8 mouse cellular contexts compared by ENCODE assay signal in the genomic region with DNA sequence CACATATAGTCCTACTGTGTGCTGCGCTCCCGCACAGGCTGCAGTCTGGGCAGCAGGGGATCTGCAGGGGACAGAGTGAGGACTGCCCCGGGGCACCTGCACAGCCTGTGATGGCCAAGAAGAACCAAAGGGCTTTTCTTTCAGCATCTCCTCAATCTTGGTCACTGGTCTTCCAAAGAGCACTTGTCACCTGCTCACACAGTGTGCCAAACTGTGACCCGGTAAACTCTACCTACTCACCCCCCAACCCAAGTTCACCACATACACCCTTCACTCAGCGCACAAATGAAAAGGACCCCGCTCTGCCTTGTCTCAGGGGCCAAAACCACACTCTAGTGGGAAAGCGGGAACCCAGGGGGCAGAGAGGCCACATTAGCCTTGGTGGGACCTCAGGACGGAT. TPM values are rescaled to one million over a fixed set of nuclear protein-coding genes. Genes with fewer than 3 reads are reported as not detected.
DNase-seq lines count a peak whose midpoint lies in the region; ATAC-seq and TF ChIP-seq lines count a peak whose summit lies in the region.
"Had no signal": no experiment of that assay in that cellular context is flagged by ENCODE, and none has a peak within 500 bp of the region (broad histone marks: within the 10 kb centered on the region; RNA-seq: fewer than 3 reads in every experiment).

No protein-coding gene starts in this region.

- peak overlapping the region; percentile 99 for H3K4me2 ChIP-seq in lung, embryonic 14.5 days
- H3K4me2 ChIP-seq in forebrain, embryonic 13.5 days: peak overlapping the region; percentile 99
- H3K4me2 ChIP-seq in limb, embryonic 13.5 days (replicated peaks): peak overlapping the region; percentile 100

- 90% methylated on average over 8 of the region's 8 CpGs for WGBS in lung, embryonic 14.5 days
- 53% methylated on average over 8 of the region's 8 CpGs for WGBS in forebrain, embryonic 13.5 days
- WGBS in limb, embryonic 13.5 days: 91% methylated on average over 8 of the region's 8 CpGs
- WGBS in olfactory bulb, adult 2 months: 63% methylated on average over 8 of the region's 8 CpGs

- peaks cover 21% of the 10 kb centered on the region for H3K36me3 ChIP-seq in lung, embryonic 14.5 days (ENCODE audit: insufficient read depth)
- no peaks in the 10 kb centered on the region; the same call in 1 of the 2 replicates for H3K36me3 ChIP-seq in forebrain, embryonic 13.5 days (ENCODE audit: poor library complexity, severe bottlenecking)
- peaks cover 30% of the 10 kb centered on the region; the same call in 1 of the 2 replicates for H3K36me3 ChIP-seq in limb, embryonic 13.5 days

- TF ChIP-seq CTCF in lung, embryonic 14.5 days (IDR thresholded peaks at IDR 0.05; ENCODE audit: low read depth): no peak
- TF ChIP-seq CTCF in olfactory bulb, adult 2 months (IDR thresholded peaks at IDR 0.05; ENCODE audit: insufficient read depth, low read depth, low read length): no peak

- H3K9me3 ChIP-seq in lung, embryonic 14.5 days (ENCODE audit: low read depth, low read length): no peaks in the 10 kb centered on the region
- H3K9me3 ChIP-seq in forebrain, embryonic 13.5 days (replicated peaks): no peaks in the 10 kb centered on the region
- H3K9me3 ChIP-seq in limb, embryonic 13.5 days: no peaks in the 10 kb centered on the region

- TF ChIP-seq POLR2A in olfactory bulb, adult 2 months (IDR thresholded peaks at IDR 0.05; ENCODE audit: insufficient read depth, low read depth, low read length): no peak

- no peaks in the 10 kb centered on the region for H3K27me3 ChIP-seq in lung, embryonic 14.5 days (ENCODE audit: insufficient read depth, low read length)
- H3K27me3 ChIP-seq in forebrain, embryonic 13.5 days: no peaks in the 10 kb centered on the region
- no peaks in the 10 kb centered on the region for H3K27me3 ChIP-seq in limb, embryonic 13.5 days

- peaks cover 50% of the 10 kb centered on the region for H3K4me1 ChIP-seq in lung, embryonic 14.5 days (ENCODE audit: insufficient read depth)
- peaks cover 90% of the 10 kb centered on the region for H3K4me1 ChIP-seq in forebrain, embryonic 13.5 days
- peaks cover 79% of the 10 kb centered on the region for H3K4me1 ChIP-seq in limb, embryonic 13.5 days
- H3K4me1 ChIP-seq in olfactory bulb, adult 2 months (ENCODE audit: control insufficient read depth, insufficient read depth, low read length): peaks cover 63% of the 10 kb centered on the region

- H3K9ac ChIP-seq in lung, embryonic 14.5 days: peak overlapping the region; percentile 5; the same call in 1 of the 2 replicates
- H3K9ac ChIP-seq in forebrain, embryonic 13.5 days: peak overlapping the region; percentile 93
- H3K9ac ChIP-seq in limb, embryonic 13.5 days: peak overlapping the region; percentile 93; the same call in 1 of the 2 replicates

- intact Hi-C loops in left cerebral cortex, postnatal 4 days (cut with DNase I): no loop called here

- H3K27ac ChIP-seq in lung, embryonic 14.5 days (ENCODE audit: low read depth): peak overlapping the region; percentile 93; the same call in 1 of the 2 replicates
- peak overlapping the region; percentile 99 for H3K27ac ChIP-seq in forebrain, embryonic 13.5 days
- peak overlapping the region; percentile 92; the same call in 1 of the 2 replicates for H3K27ac ChIP-seq in limb, embryonic 13.5 days
- H3K27ac ChIP-seq in olfactory bulb, adult 2 months (ENCODE audit: insufficient read depth, low read depth, low read length): peak overlapping the region; percentile 80

- no peak for DNase-seq in lung, embryonic 14.5 days
- DNase-seq in lung, adult 18-20 months: no peak
- no peak for DNase-seq in left cerebral cortex, postnatal 4 days
- no peak for DNase-seq in natural killer cell, adult 2 months (ENCODE audit: low spot score in 2 of 2)

- no peak overlapping the region for H3K4me3 ChIP-seq in lung, embryonic 14.5 days (ENCODE audit: low read depth, low read length)
- peak overlapping the region; percentile 87 for H3K4me3 ChIP-seq in forebrain, embryonic 13.5 days
- peak overlapping the region; percentile 92 for H3K4me3 ChIP-seq in limb, embryonic 13.5 days
- no peak overlapping the region for H3K4me3 ChIP-seq in olfactory bulb, adult 2 months (ENCODE audit: insufficient read depth, low read depth, low read length)

- ATAC-seq in lung, embryonic 14.5 days (ENCODE audit: insufficient read depth): no peak
- no peak for ATAC-seq in forebrain, embryonic 13.5 days
- no peak for ATAC-seq in limb, embryonic 13.5 days (ENCODE audit: low FRiP score, low read depth)

RNA-seq across cellular contexts. Expression of a gene that starts 3.3 kb away (rescaled TPM):
- polyA plus RNA-seq in lung, embryonic 14.5 days (2014; fragmentation: Nextera tagmentation; extraction: Ambion mirVana): 408 and 419 TPM in 2 replicates
- polyA plus RNA-seq in forebrain, embryonic 13.5 days (2015; fragmentation: Nextera tagmentation; extraction: Ambion mirVana): 397 and 426 TPM in 2 replicates
- 383 and 392 TPM in 2 replicates for polyA plus RNA-seq in limb, embryonic 13.5 days (2015; fragmentation: Nextera tagmentation; extraction: Ambion mirVana)
- polyA plus RNA-seq in olfactory bulb, adult 2 months (2012; ENCODE audit: insufficient read depth, insufficient read length, low replicate concordance, missing spikeins): 1,429 TPM in 1 of 2 replicates, not detected in the other
- 100 to 1,000 TPM; 302 to 303 TPM for total RNA-seq in left cerebral cortex, postnatal 4 days (2021)

RNA-seq across cellular contexts. Expression of a gene that starts 22.8 kb away (rescaled TPM):
- polyA plus RNA-seq in lung, embryonic 14.5 days (2014; fragmentation: Nextera tagmentation; extraction: Ambion mirVana): 5.1 and 5.3 TPM in 2 replicates
- polyA plus RNA-seq in forebrain, embryonic 13.5 days (2015; fragmentation: Nextera tagmentation; extraction: Ambion mirVana): 1.8 and 2.0 TPM in 2 replicates
- polyA plus RNA-seq in limb, embryonic 13.5 days (2015; fragmentation: Nextera tagmentation; extraction: Ambion mirVana): 8.0 and 8.6 TPM in 2 replicates
- polyA plus RNA-seq in olfactory bulb, adult 2 months (2012; ENCODE audit: insufficient read depth, insufficient read length, low replicate concordance, missing spikeins): not detected in 2 replicates
- total RNA-seq in left cerebral cortex, postnatal 4 days (2021): 1 to 10 TPM; 3.9 to 5.6 TPM
- total RNA-seq: common myeloid progenitor, adult 5-6 weeks had no signal

RNA-seq across cellular contexts. Expression of a gene that starts 37.5 kb away (rescaled TPM):
- 3.6 and 4.8 TPM in 2 replicates for polyA plus RNA-seq in lung, embryonic 14.5 days (2014; fragmentation: Nextera tagmentation; extraction: Ambion mirVana)
- 14.3 and 14.6 TPM in 2 replicates for polyA plus RNA-seq in forebrain, embryonic 13.5 days (2015; fragmentation: Nextera tagmentation; extraction: Ambion mirVana)
- 4.3 and 5.3 TPM in 2 replicates for polyA plus RNA-seq in limb, embryonic 13.5 days (2015; fragmentation: Nextera tagmentation; extraction: Ambion mirVana)
- polyA plus RNA-seq in olfactory bulb, adult 2 months (2012; ENCODE audit: insufficient read depth, insufficient read length, low replicate concordance, missing spikeins): not detected in 2 replicates
- 10 to 100 TPM; 65.0 to 68.4 TPM for total RNA-seq in left cerebral cortex, postnatal 4 days (2021)
- total RNA-seq: common myeloid progenitor, adult 5-6 weeks had no signal

RNA-seq across cellular contexts. Expression of a gene that starts 44.4 kb away (rescaled TPM):
- 57.9 and 64.6 TPM in 2 replicates for polyA plus RNA-seq in lung, embryonic 14.5 days (2014; fragmentation: Nextera tagmentation; extraction: Ambion mirVana)
- polyA plus RNA-seq in forebrain, embryonic 13.5 days (2015; fragmentation: Nextera tagmentation; extraction: Ambion mirVana): 15.4 and 20.8 TPM in 2 replicates
- 44.3 and 49.5 TPM in 2 replicates for polyA plus RNA-seq in limb, embryonic 13.5 days (2015; fragmentation: Nextera tagmentation; extraction: Ambion mirVana)
- polyA plus RNA-seq in olfactory bulb, adult 2 months (2012; ENCODE audit: insufficient read depth, insufficient read length, low replicate concordance, missing spikeins): not detected in 2 replicates
- 10 to 100 TPM; 12.5 to 14.5 TPM for total RNA-seq in left cerebral cortex, postnatal 4 days (2021)

RNA-seq across cellular contexts. Expression of a gene that starts 47.7 kb away (rescaled TPM):
- 0.72 and 0.89 TPM in 2 replicates for polyA plus RNA-seq in lung, embryonic 14.5 days (2014; fragmentation: Nextera tagmentation; extraction: Ambion mirVana)
- 1.3 and 1.8 TPM in 2 replicates for polyA plus RNA-seq in forebrain, embryonic 13.5 days (2015; fragmentation: Nextera tagmentation; extraction: Ambion mirVana)
- 0.74 and 1.0 TPM in 2 replicates for polyA plus RNA-seq in limb, embryonic 13.5 days (2015; fragmentation: Nextera tagmentation; extraction: Ambion mirVana)
- polyA plus RNA-seq in olfactory bulb, adult 2 months (2012; ENCODE audit: insufficient read depth, insufficient read length, low replicate concordance, missing spikeins): not detected in 2 replicates
- total RNA-seq in left cerebral cortex, postnatal 4 days (2021): 1 to 10 TPM in 1 of 2 experiments, under 1 TPM in 1; 0.30 to 1.1 TPM
- total RNA-seq: common myeloid progenitor, adult 5-6 weeks had no signal

Comparison
In these comparisons a context has a peak if more than half of its experiments do, and no peak if none do; other contexts are left out.
1. H3K4me3 ChIP-seq: peak in forebrain, embryonic 13.5 days (single experiment) and limb, embryonic 13.5 days (single experiment); none in lung, embryonic 14.5 days (single experiment) and olfactory bulb, adult 2 months (single experiment).
2. H3K9ac ChIP-seq: peak in every context shown above with its lines; median percentile 93 in forebrain, embryonic 13.5 days; 93 in limb, embryonic 13.5 days; 5 in lung, embryonic 14.5 days.
3. Peak in every context shown above with its lines, with median percentiles within 50 percentile points of each other: H3K27ac ChIP-seq and H3K4me2 ChIP-seq.